8 mouse cellular contexts compared by ENCODE assay signal in the genomic region with DNA sequence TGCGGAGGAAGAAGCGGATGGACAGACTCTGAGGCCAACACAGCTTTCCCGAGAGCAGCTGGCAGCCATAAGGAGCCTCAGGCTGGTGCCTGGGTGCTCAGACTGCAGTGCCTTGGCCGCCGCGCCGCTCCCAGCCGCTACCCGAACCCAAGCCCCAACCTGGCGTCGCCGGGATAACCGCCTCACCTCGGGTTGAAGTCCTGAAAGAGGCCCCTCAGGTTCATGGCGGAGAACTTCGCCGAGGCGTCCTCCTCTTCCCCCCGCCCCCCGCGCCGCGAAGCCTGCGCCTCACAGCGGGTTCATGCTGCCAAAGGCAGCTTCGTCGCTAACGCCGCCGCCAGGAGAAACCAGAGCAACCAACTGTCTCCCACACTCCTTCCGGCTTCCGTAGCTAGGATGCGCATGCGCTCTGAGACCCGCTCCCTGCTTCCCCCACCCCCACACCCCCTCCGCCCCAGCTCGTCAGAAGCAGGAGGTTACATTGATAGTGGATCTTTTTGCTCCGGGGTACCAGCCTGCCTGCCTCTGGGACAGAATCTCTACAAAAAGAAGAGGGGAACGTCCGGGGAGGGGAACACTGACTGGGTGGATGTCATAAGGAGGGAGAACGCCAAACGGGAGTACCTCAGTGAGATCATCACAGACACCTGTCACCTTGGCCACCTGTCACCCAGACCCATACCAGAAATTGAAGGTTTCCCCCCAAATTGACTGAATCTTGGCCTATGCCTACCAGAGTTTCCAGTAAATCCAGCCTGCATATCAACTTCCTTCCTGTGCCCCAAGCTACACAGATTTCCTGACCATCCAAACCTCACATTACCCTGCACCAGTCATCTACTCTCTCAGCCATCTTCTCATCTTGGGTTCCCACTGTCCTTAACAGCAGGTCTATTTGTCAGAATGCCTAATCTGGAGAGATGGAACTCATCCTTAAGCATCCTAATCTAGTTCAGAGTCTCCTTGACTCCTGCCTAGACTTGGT. TPM values are rescaled to one million over a fixed set of nuclear protein-coding genes. Genes with fewer than 3 reads are reported as not detected.
DNase-seq lines count a peak whose midpoint lies in the region; ATAC-seq and TF ChIP-seq lines count a peak whose summit lies in the region.

Gene Tmem185a, minus strand, starts transcription at position 389 of the 985 bp plus-strand sequence.

- no peak for TF ChIP-seq EP300 in heart, postnatal 0 days (IDR thresholded peaks at IDR 0.05; ENCODE audit: low read depth)

- DNase-seq in CD8-positive naive resting alpha-beta T cell, adult 2 months (ENCODE audit: low read depth in 2 of 2, low spot score in 2 of 2): peak; percentile 61 to 73
- peak; percentile 48 for DNase-seq in c-Kit-positive CD71-negative TER-119-negative erythroid progenitor cells, embryonic 14.5 days (ENCODE audit: low read depth)
- peak; percentile 71 for DNase-seq in heart, postnatal 0 days (ENCODE audit: low spot score)
- DNase-seq in kidney, postnatal 4 days: peak; percentile 86 to 91

- peaks cover 2% of the 10 kb centered on the region; the same call in 1 of the 2 replicates for H3K27me3 ChIP-seq in forebrain, embryonic 12.5 days
- H3K27me3 ChIP-seq in heart, postnatal 0 days (ENCODE audit: control insufficient read depth, insufficient read depth, low read length): no peaks in the 10 kb centered on the region
- no peaks in the 10 kb centered on the region; the same call in 1 of the 2 replicates for H3K27me3 ChIP-seq in liver, embryonic 16.5 days (ENCODE audit: control insufficient read depth, insufficient read depth, low read depth, low read length)
- H3K27me3 ChIP-seq in neural tube, embryonic 13.5 days: no peaks in the 10 kb centered on the region
- H3K27me3 ChIP-seq in testis, adult 2 months (ENCODE audit: control insufficient read depth, insufficient read depth, low read length): no peaks in the 10 kb centered on the region

- H3K9ac ChIP-seq in forebrain, embryonic 12.5 days: peak within 1 kb of the TSS; percentile 64
- peak within 1 kb of the TSS; percentile 72 for H3K9ac ChIP-seq in heart, postnatal 0 days (replicated peaks; ENCODE audit: low read depth, low read length)
- H3K9ac ChIP-seq in liver, embryonic 16.5 days (ENCODE audit: low read depth, low read length): peak within 1 kb of the TSS; percentile 65
- H3K9ac ChIP-seq in neural tube, embryonic 13.5 days: peak within 1 kb of the TSS; percentile 74

- H3K27ac ChIP-seq in forebrain, embryonic 12.5 days: peak within 1 kb of the TSS; percentile 82
- peak within 1 kb of the TSS; percentile 80 for H3K27ac ChIP-seq in heart, postnatal 0 days (ENCODE audit: low read depth)
- H3K27ac ChIP-seq in liver, embryonic 16.5 days (ENCODE audit: low read length): peak within 1 kb of the TSS; percentile 10; the same call in 1 of the 2 replicates
- H3K27ac ChIP-seq in neural tube, embryonic 13.5 days (replicated peaks): peak within 1 kb of the TSS; percentile 85
- H3K27ac ChIP-seq in testis, adult 2 months (ENCODE audit: control insufficient read depth, insufficient read depth, low read depth, low read length): peak within 1 kb of the TSS; percentile 91

- no peaks in the 10 kb centered on the region for H3K9me3 ChIP-seq in forebrain, embryonic 12.5 days
- H3K9me3 ChIP-seq in heart, postnatal 0 days (replicated peaks; ENCODE audit: control insufficient read depth, low read length): no peaks in the 10 kb centered on the region
- no peaks in the 10 kb centered on the region for H3K9me3 ChIP-seq in liver, embryonic 16.5 days (replicated peaks; ENCODE audit: control insufficient read depth, low read length)
- no peaks in the 10 kb centered on the region for H3K9me3 ChIP-seq in neural tube, embryonic 13.5 days

- peak within 1 kb of the TSS; percentile 54 for H3K4me2 ChIP-seq in forebrain, embryonic 12.5 days
- H3K4me2 ChIP-seq in heart, postnatal 0 days (ENCODE audit: low read depth, low read length): peak within 1 kb of the TSS; percentile 71
- H3K4me2 ChIP-seq in liver, embryonic 16.5 days (ENCODE audit: low read depth, low read length): peak within 1 kb of the TSS; percentile 51
- peak within 1 kb of the TSS; percentile 60 for H3K4me2 ChIP-seq in neural tube, embryonic 13.5 days

- H3K36me3 ChIP-seq in forebrain, embryonic 12.5 days (replicated peaks): no peaks in the 10 kb centered on the region
- H3K36me3 ChIP-seq in heart, postnatal 0 days (replicated peaks; ENCODE audit: control insufficient read depth, insufficient read depth, low read length): no peaks in the 10 kb centered on the region
- no peaks in the 10 kb centered on the region for H3K36me3 ChIP-seq in liver, embryonic 16.5 days (ENCODE audit: control insufficient read depth, insufficient read depth)
- H3K36me3 ChIP-seq in neural tube, embryonic 13.5 days: no peaks in the 10 kb centered on the region
- H3K36me3 ChIP-seq in testis, adult 2 months (ENCODE audit: control insufficient read depth, insufficient read depth, low read length): no peaks in the 10 kb centered on the region

- ATAC-seq in forebrain, embryonic 12.5 days (ENCODE audit: low FRiP score): peak; percentile 94
- peak; percentile 92 for ATAC-seq in heart, postnatal 0 days (ENCODE audit: insufficient read depth, low read depth)
- ATAC-seq in liver, embryonic 16.5 days (ENCODE audit: low read depth): peak; percentile 83
- ATAC-seq in neural tube, embryonic 13.5 days (ENCODE audit: low read depth): peak; percentile 94

- TF ChIP-seq CTCF in heart, postnatal 0 days (IDR thresholded peaks at IDR 0.05; ENCODE audit: low read depth): no peak; the same call in 1 of the 2 replicates
- no peak for TF ChIP-seq CTCF in testis, adult 2 months (IDR thresholded peaks at IDR 0.05; ENCODE audit: control insufficient read depth, insufficient read depth, insufficient replicate concordance, low read depth, low read length)

- H3K4me3 ChIP-seq in forebrain, embryonic 12.5 days (replicated peaks): peak within 1 kb of the TSS; percentile 55
- peak within 1 kb of the TSS; percentile 69 for H3K4me3 ChIP-seq in heart, postnatal 0 days (ENCODE audit: low read depth, low read length)
- H3K4me3 ChIP-seq in liver, embryonic 16.5 days (ENCODE audit: low read depth, low read length): peak within 1 kb of the TSS; percentile 68
- peak within 1 kb of the TSS; percentile 53 for H3K4me3 ChIP-seq in neural tube, embryonic 13.5 days
- peak within 1 kb of the TSS; percentile 85 for H3K4me3 ChIP-seq in testis, adult 2 months (ENCODE audit: control insufficient read depth, low read depth, low read length)

- peaks cover 4% of the 10 kb centered on the region for H3K4me1 ChIP-seq in forebrain, embryonic 12.5 days
- H3K4me1 ChIP-seq in heart, postnatal 0 days (ENCODE audit: control insufficient read depth, insufficient read depth): peaks cover 7% of the 10 kb centered on the region; the same call in 1 of the 2 replicates
- no peaks in the 10 kb centered on the region for H3K4me1 ChIP-seq in liver, embryonic 16.5 days (ENCODE audit: control insufficient read depth, low read depth, low read length)
- H3K4me1 ChIP-seq in neural tube, embryonic 13.5 days (replicated peaks): peaks cover 12% of the 10 kb centered on the region
- peaks cover 2% of the 10 kb centered on the region; the same call in 1 of the 2 replicates for H3K4me1 ChIP-seq in testis, adult 2 months (ENCODE audit: control insufficient read depth, insufficient read depth, low read length)

- WGBS in forebrain, embryonic 12.5 days: 28% methylated on average over 38 of the region's 42 CpGs
- 18% methylated on average over 36 of the region's 42 CpGs for WGBS in heart, postnatal 0 days
- 18% methylated on average over 40 of the region's 42 CpGs for WGBS in liver, embryonic 16.5 days (ENCODE audit: insufficient replicate concordance)
- WGBS in neural tube, embryonic 13.5 days: 16% methylated on average over 37 of the region's 42 CpGs

- TF ChIP-seq POLR2A in testis, adult 2 months (IDR thresholded peaks at IDR 0.05; ENCODE audit: control insufficient read depth, low read depth, low read length): peak; percentile 71

RNA-seq across cellular contexts. Expression of gene Tmem185a, which starts in this region (rescaled TPM):
- polyA plus RNA-seq in forebrain, embryonic 12.5 days (2016; fragmentation: Nextera tagmentation; extraction: Ambion mirVana): 42.4 and 48.6 TPM in 2 replicates
- 15.2 and 43.5 TPM in 2 replicates for total RNA-seq in heart, postnatal 0 days (2014; rRNA removed; ENCODE audit: low replicate concordance)
- polyA plus RNA-seq in heart, postnatal 0 days (2015; fragmentation: Nextera tagmentation; extraction: Ambion mirVana): 22.5 and 24.5 TPM in 2 replicates
- polyA plus RNA-seq in liver, embryonic 16.5 days (2015; fragmentation: Nextera tagmentation; extraction: Ambion mirVana): 10.8 and 12.7 TPM in 2 replicates
- polyA plus RNA-seq in neural tube, embryonic 13.5 days (2015; fragmentation: Nextera tagmentation; extraction: Ambion mirVana): 43.6 and 43.9 TPM in 2 replicates
- polyA plus RNA-seq in testis, adult 2 months (2012; rRNA removed): 19.0 and 28.6 TPM in 2 replicates

Comparison
In these comparisons a context has a peak if more than half of its experiments do, and no peak if none do; other contexts are left out.
1. Peak in every context shown above with its lines: DNase-seq, ATAC-seq, H3K4me3 ChIP-seq and H3K27ac ChIP-seq.
2. H3K27ac ChIP-seq: peak in every context shown above with its lines; median percentile 91 in testis, adult 2 months; 85 in neural tube, embryonic 13.5 days; 82 in forebrain, embryonic 12.5 days; 80 in heart, postnatal 0 days; 10 in liver, embryonic 16.5 days.